In the genomic region with DNA sequence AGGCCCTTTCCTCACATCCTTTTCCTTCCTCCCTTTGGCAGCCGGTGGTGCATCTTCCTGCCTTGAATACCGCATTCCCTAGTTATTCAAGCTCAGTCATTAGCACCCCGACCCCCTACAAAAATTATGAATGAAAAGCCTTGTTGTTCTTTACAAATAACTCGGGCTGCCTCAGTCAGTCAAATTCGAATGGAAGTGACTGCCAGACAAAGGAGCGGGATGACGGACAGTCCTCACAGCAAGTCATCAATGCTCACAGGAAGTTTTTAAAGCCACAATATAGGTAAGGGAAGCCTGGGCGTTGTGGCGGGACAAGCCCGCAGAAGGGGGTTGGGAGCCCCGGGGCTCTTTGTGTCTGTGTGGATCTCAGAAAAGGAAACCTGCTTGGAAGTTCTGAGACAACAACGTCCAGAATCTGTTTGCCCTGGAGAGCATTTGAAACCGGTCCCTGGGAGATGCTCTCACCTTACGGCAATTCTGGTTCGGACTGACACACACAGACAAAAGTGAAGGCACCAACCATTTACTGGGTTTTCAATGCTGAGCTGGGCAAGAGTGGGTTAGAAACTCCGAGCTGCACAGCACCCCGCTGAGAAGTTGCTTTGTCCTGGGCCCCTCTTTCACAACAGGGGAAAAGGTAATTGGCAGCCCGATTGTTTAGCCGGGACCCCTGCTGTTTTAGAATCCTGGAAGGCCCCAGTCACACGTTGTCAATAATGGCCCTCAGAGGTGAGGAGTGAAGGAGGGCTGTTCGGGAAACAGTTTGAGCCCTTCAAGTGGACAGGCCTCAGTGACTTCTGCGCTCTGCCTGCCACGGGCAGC, we compare ENCODE assay signal across 8 mouse cellular contexts. TPM values are rescaled to one million over a fixed set of nuclear protein-coding genes. Genes with fewer than 3 reads are reported as not detected.
DNase-seq lines count a peak whose midpoint lies in the region; ATAC-seq lines count a peak whose summit lies in the region.

No protein-coding gene starts in this region.

- peaks cover 37% of the 10 kb centered on the region for H3K4me1 ChIP-seq in forebrain, embryonic 10.5 days
- peaks cover 6% of the 10 kb centered on the region; the same call in 1 of the 2 replicates for H3K4me1 ChIP-seq in intestine, embryonic 15.5 days (replicated peaks)
- H3K4me1 ChIP-seq in midbrain, embryonic 14.5 days (ENCODE audit: control insufficient read depth, insufficient read depth, low read length), result peaks cover 15% of the 10 kb centered on the region; the same call in 1 of the 2 replicates

- WGBS in forebrain, embryonic 10.5 days, result under 1% methylated on average over 23 of the region's 23 CpGs
- WGBS in intestine, embryonic 15.5 days, result 32% methylated on average over 23 of the region's 23 CpGs
- WGBS in midbrain, embryonic 14.5 days, result 2% methylated on average over 23 of the region's 23 CpGs

- H3K4me3 ChIP-seq in forebrain, embryonic 10.5 days, result peak overlapping the region; percentile 37
- no peak overlapping the region for H3K4me3 ChIP-seq in intestine, embryonic 15.5 days (replicated peaks)
- H3K4me3 ChIP-seq in midbrain, embryonic 14.5 days (replicated peaks; ENCODE audit: low read depth, low read length), result peak overlapping the region; percentile 10; the same call in 1 of the 2 replicates

- no peaks in the 10 kb centered on the region for H3K36me3 ChIP-seq in forebrain, embryonic 10.5 days (replicated peaks)
- H3K36me3 ChIP-seq in intestine, embryonic 15.5 days, result no peaks in the 10 kb centered on the region
- H3K36me3 ChIP-seq in midbrain, embryonic 14.5 days (ENCODE audit: control insufficient read depth, insufficient read depth, low read length), result no peaks in the 10 kb centered on the region

- H3K4me2 ChIP-seq in intestine, embryonic 15.5 days (replicated peaks), result peak overlapping the region; percentile 26; the same call in 1 of the 2 replicates
- H3K4me2 ChIP-seq in midbrain, embryonic 14.5 days (ENCODE audit: low read length), result peak overlapping the region; percentile 49

- ATAC-seq in intestine, embryonic 15.5 days, result 0 out of 2 replicates have a peak, but pooled peaks have one; percentile 37
- peak; percentile 57 for ATAC-seq in midbrain, embryonic 14.5 days (ENCODE audit: low FRiP score, low TSS enrichment)

- no peaks in the 10 kb centered on the region for H3K9me3 ChIP-seq in forebrain, embryonic 10.5 days
- H3K9me3 ChIP-seq in intestine, embryonic 15.5 days, result no peaks in the 10 kb centered on the region
- no peaks in the 10 kb centered on the region; the same call in 1 of the 2 replicates for H3K9me3 ChIP-seq in midbrain, embryonic 14.5 days (ENCODE audit: control insufficient read depth, low read length)

- peak overlapping the region; percentile 78 for H3K27ac ChIP-seq in forebrain, embryonic 10.5 days
- H3K27ac ChIP-seq in intestine, embryonic 15.5 days, result no peak overlapping the region
- 0 out of 2 replicates have a peak overlapping the region, but pooled peaks have one; percentile 20 for H3K27ac ChIP-seq in midbrain, embryonic 14.5 days (replicated peaks; ENCODE audit: low read depth, low read length)

- peak; percentile 12 for DNase-seq in kidney, adult 11 months
- DNase-seq in kidney, adult 8-10 months, result no peak
- peak; percentile 82 for DNase-seq in forebrain, embryonic 10.5 days (ENCODE audit: extremely low spot score, low spot score)
- peak; percentile 62 for DNase-seq in midbrain, embryonic 14.5 days
- DNase-seq in thymus, postnatal 0 days (ENCODE audit: low spot score), result no peak
- no peak for DNase-seq in thymus, postnatal 36 days
- DNase-seq in c-Kit-positive CD71-positive TER-119-positive erythroid progenitor cells, embryonic 14.5 days (ENCODE audit: low spot score), result no peak

- peaks cover 50% of the 10 kb centered on the region for H3K27me3 ChIP-seq in forebrain, embryonic 10.5 days (ENCODE audit: poor library complexity, severe bottlenecking)
- H3K27me3 ChIP-seq in intestine, embryonic 15.5 days (replicated peaks), result no peaks in the 10 kb centered on the region
- no peaks in the 10 kb centered on the region for H3K27me3 ChIP-seq in midbrain, embryonic 14.5 days (ENCODE audit: control insufficient read depth, insufficient read depth, low read length)

- no peak overlapping the region for H3K9ac ChIP-seq in intestine, embryonic 15.5 days
- H3K9ac ChIP-seq in midbrain, embryonic 14.5 days (replicated peaks; ENCODE audit: low read length), result no peak overlapping the region; the same call in 1 of the 2 replicates

RNA-seq across cellular contexts. Expression of a gene that starts 24.0 kb away (rescaled TPM):
- 24.7 and 27.6 TPM in 2 replicates for polyA plus RNA-seq in forebrain, embryonic 10.5 days (2016; fragmentation: Nextera tagmentation; extraction: Ambion mirVana)
- 39.8 and 53.3 TPM in 2 replicates for polyA plus RNA-seq in intestine, embryonic 15.5 days (2015; fragmentation: Nextera tagmentation; extraction: Ambion mirVana)
- 39.5 and 40.1 TPM in 2 replicates for polyA plus RNA-seq in midbrain, embryonic 14.5 days (2014; fragmentation: Nextera tagmentation; extraction: Ambion mirVana)
- polyA plus RNA-seq in thymus, postnatal 0 days (2015; fragmentation: Nextera tagmentation; extraction: Ambion mirVana), result 27.4 and 30.4 TPM in 2 replicates

Comparison
In these comparisons a context has a peak if more than half of its experiments do, and no peak if none do; other contexts are left out.
1. DNase-seq: peak in kidney, adult 11 months (single experiment), forebrain, embryonic 10.5 days (single experiment) and midbrain, embryonic 14.5 days (single experiment); none in kidney, adult 8-10 months (0 of 2), thymus, postnatal 0 days (single experiment), thymus, postnatal 36 days (0 of 2) and c-Kit-positive CD71-positive TER-119-positive erythroid progenitor cells, embryonic 14.5 days (single experiment).